Mouse (Mus musculus) kidney, adult 2 months (tissue): Measurements from ENCODE around the gene Bbx. TPM values are rescaled to one million over a fixed set of nuclear protein-coding genes. Genes with fewer than 3 reads are reported as not detected.

ENCODE experiments used
- DNase-seq: peaks from one replicate; pipeline ENCODE4 v3.0.0; 2021
- H3K27ac ChIP-seq: fragments of 200-500 bp; 2 replicates; pipeline ENCODE4 v1.5.1; 2012; ENCODE audit warnings: low read depth, low read length, control low read depth, inconsistent platforms; ENCODE audit not compliant: insufficient read depth
- H3K27me3 ChIP-seq: fragments of 200-500 bp; replicated peaks from 2 replicates; pipeline ENCODE4 v1.6.1; 2012; ENCODE audit warnings: mild to moderate bottlenecking, moderate library complexity, low read length, inconsistent platforms; ENCODE audit not compliant: control insufficient read depth, insufficient read depth
- H3K36me3 ChIP-seq: fragments of 200-500 bp; 2 replicates; pipeline ENCODE4 v1.6.1; 2012; ENCODE audit warnings: mild to moderate bottlenecking, moderate library complexity, low read length, inconsistent platforms; ENCODE audit not compliant: control insufficient read depth, insufficient read depth
- H3K4me1 ChIP-seq: fragments of 200-500 bp; 2 replicates; pipeline ENCODE4 v1.6.1; 2011; ENCODE audit warnings: low read length; ENCODE audit not compliant: control insufficient read depth, insufficient read depth
- H3K4me3 ChIP-seq: fragments of 200-500 bp; 2 replicates; pipeline ENCODE4 v1.5.1; 2011; ENCODE audit warnings: mild to moderate bottlenecking, low read depth, low read length, control low read depth; ENCODE audit not compliant: insufficient read depth
- CTCF ChIP-seq: fragments of 200-500 bp; conservative IDR thresholded peaks from 2 replicates; pipeline ENCODE4 v1.5.1; 2011; ENCODE audit warnings: low read depth, mild to moderate bottlenecking, control low read depth, low read length, moderate library complexity, mixed read lengths; ENCODE audit not compliant: insufficient read depth, insufficient read length
- POLR2A ChIP-seq: fragments of 200-500 bp; IDR thresholded peaks from one replicate; pipeline ENCODE4 v1.6.1; 2011; ENCODE audit warnings: low read depth, low read length, control low read depth
- WGBS: fragments of 180-500 bp; shearing (Covaris S2); methylation state at CpG from one replicate; pipeline ENCODE4 v1.1.7; 2018; 5-methylcytosine and 5-hydroxymethylcytosine counted together
- polyA plus RNA-seq: library from polyadenylated mRNA; depleted of rRNA; stranded (reverse); fragments of >200 nt; gene quantifications from 2 replicates; pipeline ENCODE4 v1.2.3, GENCODE M21; 2012

Bbx gene
- polyA plus RNA-seq, 1 experiment = 8.2 TPM

DNA sequence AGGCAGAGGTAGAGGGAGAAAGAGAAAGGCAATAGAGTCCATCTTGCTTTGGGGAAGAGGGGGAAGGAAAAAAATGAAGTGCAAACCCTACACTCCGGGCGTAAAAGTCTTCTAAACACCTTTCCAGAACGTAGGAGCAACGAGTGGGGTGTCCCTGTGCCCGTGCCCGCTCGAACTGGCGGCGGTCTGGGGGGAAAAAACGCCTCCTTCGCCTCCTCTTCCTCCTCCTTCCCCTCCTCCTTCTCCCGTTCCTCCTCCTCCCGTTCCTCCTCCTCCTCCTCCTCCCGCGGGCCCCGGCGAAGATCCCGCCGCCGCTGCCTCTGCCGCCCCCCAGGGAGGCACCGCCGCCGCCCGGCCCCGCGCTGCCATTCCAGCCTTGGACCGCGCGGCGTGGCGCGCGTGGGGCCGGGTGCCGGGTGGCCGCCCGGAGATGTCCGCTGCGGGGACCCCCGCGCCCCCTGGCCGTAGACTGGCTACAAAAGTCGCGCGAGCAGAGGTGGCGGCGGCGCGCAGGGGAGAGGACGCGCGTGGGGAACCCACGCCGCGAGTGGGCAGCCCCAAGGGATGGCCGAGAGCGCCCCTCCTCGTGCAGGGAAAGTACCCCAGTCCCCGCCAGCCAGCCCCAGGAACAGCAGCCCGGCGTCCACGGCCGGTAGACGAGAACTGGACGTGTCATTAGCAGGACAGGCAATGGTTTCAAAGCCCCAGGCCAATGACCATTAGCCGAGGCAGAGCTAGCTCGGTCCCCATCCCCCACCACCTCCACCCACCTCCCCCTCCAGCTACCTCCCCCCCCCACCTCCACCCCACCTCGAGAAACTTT, 2.3 kb downstream of the Bbx start:
- Histone ChIP-seq H3K4me1 (0 out of 2 replicates have a peak, but pooled peaks cover 3% of the 10 kb centered on the region), H3K27ac (no peak overlapping the region), H3K27me3 (no peaks in the 10 kb centered on the region), H3K4me3 (peak overlapping the region; percentile 77), H3K36me3 (peaks cover 2% of the 10 kb centered on the region; the same call in 1 of the 2 replicates)
- TF ChIP-seq CTCF = no peak
- TF ChIP-seq POLR2A = no peak
- WGBS = 1% methylated on average over 67 of the region's 69 CpGs
- peak; percentile 49 for DNase-seq

DNA sequence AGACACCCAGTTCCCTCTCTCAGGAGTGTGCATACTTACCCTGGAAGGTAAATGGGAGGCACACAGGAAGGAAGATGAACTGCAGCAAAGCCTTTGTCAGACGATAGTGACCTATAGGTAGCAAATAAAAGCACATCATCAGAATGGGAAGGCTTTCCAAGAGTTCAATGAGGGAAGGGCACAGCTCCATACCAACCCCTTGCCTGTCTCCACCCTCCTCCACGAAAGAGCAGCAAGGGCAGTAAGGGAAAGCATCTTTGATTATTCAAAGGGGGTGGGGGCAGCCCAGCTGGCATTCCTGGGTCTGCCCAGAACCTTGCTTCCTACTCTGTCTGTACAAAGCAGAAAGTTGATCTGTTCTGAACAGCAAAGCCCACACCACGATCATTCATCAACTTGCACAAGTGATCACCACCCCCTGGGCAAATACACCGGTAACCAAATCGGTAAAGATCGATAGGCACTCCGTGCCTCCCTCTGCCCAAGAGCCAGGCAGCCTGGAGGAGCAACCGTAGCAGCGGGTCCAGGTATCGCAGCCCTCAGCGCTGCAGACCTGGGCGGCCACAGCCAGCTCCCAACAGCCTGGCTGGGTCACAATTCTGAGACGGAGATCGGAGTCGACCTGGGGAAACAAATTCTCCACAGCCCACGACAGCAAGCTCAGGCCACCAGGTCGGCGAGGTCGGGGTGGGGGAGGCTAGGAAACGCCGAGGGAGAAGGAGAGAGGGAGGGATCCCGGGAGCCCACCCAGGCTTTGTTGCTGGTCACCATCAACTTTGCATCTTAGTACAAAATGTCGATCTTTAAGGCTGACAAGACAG, 3.1 kb downstream of the Bbx start:
- 12% methylated on average over 23 of the region's 23 CpGs for WGBS
- H3K4me1 ChIP-seq = 0 out of 2 replicates have a peak, but pooled peaks cover 3% of the 10 kb centered on the region

DNA sequence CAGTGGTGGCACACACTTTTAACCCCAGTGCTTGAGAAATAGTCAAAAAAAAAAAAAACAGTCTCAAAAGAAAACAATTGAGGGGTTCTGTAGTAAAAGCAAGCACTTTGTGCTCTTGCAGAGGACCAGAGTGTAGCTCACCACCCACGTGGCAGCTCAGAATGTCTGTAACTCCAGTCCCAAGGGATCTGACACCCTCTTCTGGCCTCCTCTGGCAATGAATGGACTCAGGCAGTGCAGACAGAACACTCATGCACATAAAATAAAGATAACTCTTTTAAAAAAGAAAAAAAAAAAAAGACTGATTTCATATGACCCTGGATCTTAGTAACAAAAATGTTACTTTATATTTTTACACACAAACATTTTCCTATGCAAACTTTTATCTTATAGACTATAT, 12.1 kb downstream of the Bbx start:
- Histone ChIP-seq H3K27me3 (no peaks in the 10 kb centered on the region), H3K27ac (no peak overlapping the region), H3K36me3 (no peaks in the 10 kb centered on the region), H3K4me3 (no peak overlapping the region), H3K4me1 (no peaks in the 10 kb centered on the region)
- peak; percentile 24 for DNase-seq
- TF ChIP-seq POLR2A = no peak
- TF ChIP-seq CTCF = peak; percentile 28; the same call in 1 of the 2 replicates
- 29% methylated on average over 1 of the region's 1 CpGs for WGBS

More for the DNA sequence above, 3.1 kb downstream of the Bbx start:
- Histone ChIP-seq H3K36me3 (peaks cover 2% of the 10 kb centered on the region; the same call in 1 of the 2 replicates), H3K4me3 (peak overlapping the region; percentile 77), H3K27me3 (no peaks in the 10 kb centered on the region), H3K27ac (no peak overlapping the region)
- DNase-seq = peak; percentile 13
- TF ChIP-seq CTCF = no peak
- TF ChIP-seq POLR2A = no peak

DNA sequence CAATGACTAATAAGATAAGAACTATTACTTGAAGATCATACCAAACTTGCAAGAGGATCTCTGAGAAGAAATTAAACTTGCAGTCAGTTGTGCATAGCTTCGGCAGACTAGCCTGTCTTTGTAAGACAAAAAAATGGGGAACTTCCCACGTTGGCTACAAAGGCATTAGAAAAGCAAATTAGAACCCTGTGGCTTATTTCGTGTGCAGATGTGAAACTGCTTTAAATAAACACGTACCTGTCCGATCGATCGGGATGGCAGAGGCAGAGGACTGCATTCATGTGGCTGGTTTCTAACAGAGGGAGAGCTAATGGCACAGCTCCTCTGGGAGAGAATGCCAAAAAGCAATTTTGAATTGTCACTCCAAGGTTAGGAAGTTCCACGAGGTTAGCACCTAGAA, 16.8 kb downstream of the Bbx start:
- Histone ChIP-seq H3K4me3 (no peak overlapping the region), H3K27me3 (no peaks in the 10 kb centered on the region), H3K4me1 (no peaks in the 10 kb centered on the region), H3K36me3 (no peaks in the 10 kb centered on the region), H3K27ac (no peak overlapping the region)
- DNase-seq = no peak
- TF ChIP-seq CTCF (no peak), POLR2A (no peak)
- WGBS = 81% methylated on average over 8 of the region's 8 CpGs

DNA sequence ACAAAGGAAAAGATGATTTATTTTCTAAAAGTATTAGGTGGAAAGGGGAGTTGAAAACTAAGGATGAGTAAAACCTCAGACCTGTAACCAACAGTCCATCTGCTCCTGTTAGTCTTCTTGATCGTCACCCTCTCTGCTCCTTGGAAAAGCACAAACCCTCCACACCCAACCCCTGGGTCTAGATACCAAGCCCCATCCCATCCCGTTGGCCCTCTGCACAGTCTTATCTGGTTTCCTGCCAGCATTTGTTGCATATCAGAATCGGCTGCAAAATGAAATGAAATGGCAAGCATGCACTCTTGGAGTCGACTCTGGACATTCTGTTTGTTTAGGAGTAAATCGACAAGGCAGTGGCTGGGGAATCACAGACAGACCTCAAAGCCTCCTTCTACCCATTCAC, 29.3 kb downstream of the Bbx start:
- Histone ChIP-seq H3K36me3 (no peaks in the 10 kb centered on the region; the same call in 1 of the 2 replicates), H3K4me3 (no peak overlapping the region), H3K27ac (no peak overlapping the region), H3K27me3 (no peaks in the 10 kb centered on the region), H3K4me1 (no peaks in the 10 kb centered on the region)
- WGBS = 60% methylated on average over 5 of the region's 5 CpGs
- DNase-seq = no peak
- no peak for TF ChIP-seq POLR2A
- TF ChIP-seq CTCF = no peak

DNA sequence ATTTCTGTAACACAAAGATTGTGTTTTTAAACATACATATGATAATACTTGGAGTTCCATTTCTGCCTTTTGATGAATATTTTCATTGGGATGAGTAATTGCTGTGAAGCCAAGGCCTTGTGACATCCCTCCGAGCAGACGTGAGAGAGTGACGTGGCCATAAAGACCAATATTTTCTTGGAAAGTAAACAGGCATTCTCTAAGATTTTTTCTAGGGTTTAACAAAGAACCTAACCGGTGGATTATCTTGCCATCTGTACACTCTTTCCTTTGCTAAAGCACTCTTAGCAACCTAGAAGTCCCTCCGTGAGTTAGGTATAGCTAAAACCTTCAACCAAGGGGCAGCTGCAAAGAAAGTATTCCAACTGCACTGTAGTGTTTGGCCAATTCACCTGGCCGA, 32.4 kb downstream of the Bbx start:
- whole genome bisulfite sequencing = 85% methylated on average over 6 of the region's 6 CpGs
- H3K4me3 ChIP-seq = no peak overlapping the region
- H3K27me3 ChIP-seq = no peaks in the 10 kb centered on the region
- no peaks in the 10 kb centered on the region; the same call in 1 of the 2 replicates for H3K36me3 ChIP-seq
- no peak overlapping the region for H3K27ac ChIP-seq
- DNase-seq = no peak
- no peak for TF ChIP-seq POLR2A
- TF ChIP-seq CTCF = no peak
- H3K4me1 ChIP-seq = no peaks in the 10 kb centered on the region

DNA sequence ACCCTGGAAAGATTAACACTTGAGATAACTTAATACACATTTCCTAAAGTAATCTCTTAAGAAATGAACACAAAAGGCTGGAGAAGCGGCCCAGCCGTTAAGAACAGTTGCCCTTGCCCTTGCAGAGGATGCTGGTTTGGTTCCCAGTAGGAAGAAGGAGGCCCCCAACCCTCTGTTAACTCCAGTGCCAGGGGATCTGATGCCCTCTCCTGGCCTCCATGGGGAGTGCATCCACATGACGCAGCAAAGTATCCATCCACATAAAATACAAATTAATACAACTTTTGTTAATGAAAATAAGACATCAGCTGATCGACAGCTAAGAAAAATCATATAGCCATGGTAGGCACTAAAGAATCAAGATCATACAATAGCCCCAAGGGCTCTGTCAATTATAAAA, 33.6 kb downstream of the Bbx start:
- H3K27me3 ChIP-seq = no peaks in the 10 kb centered on the region
- no peak overlapping the region for H3K4me3 ChIP-seq
- 90% methylated on average over 4 of the region's 4 CpGs for WGBS
- no peak for DNase-seq
- no peak overlapping the region for H3K27ac ChIP-seq
- H3K36me3 ChIP-seq = no peaks in the 10 kb centered on the region; the same call in 1 of the 2 replicates
- TF ChIP-seq CTCF (peak; percentile 44; the same call in 1 of the 2 replicates), POLR2A (no peak)
- H3K4me1 ChIP-seq = no peaks in the 10 kb centered on the region
